Mouse (Mus musculus): ENCODE results near the gene Ebf3. TPM values are rescaled to one million over a fixed set of nuclear protein-coding genes. Genes with fewer than 3 reads are reported as not detected.

Gene Ebf3
- polyA plus RNA-seq (2017; shearing (Covaris generic)), result under 1 TPM; 0.76 to 0.94 TPM

DNA sequence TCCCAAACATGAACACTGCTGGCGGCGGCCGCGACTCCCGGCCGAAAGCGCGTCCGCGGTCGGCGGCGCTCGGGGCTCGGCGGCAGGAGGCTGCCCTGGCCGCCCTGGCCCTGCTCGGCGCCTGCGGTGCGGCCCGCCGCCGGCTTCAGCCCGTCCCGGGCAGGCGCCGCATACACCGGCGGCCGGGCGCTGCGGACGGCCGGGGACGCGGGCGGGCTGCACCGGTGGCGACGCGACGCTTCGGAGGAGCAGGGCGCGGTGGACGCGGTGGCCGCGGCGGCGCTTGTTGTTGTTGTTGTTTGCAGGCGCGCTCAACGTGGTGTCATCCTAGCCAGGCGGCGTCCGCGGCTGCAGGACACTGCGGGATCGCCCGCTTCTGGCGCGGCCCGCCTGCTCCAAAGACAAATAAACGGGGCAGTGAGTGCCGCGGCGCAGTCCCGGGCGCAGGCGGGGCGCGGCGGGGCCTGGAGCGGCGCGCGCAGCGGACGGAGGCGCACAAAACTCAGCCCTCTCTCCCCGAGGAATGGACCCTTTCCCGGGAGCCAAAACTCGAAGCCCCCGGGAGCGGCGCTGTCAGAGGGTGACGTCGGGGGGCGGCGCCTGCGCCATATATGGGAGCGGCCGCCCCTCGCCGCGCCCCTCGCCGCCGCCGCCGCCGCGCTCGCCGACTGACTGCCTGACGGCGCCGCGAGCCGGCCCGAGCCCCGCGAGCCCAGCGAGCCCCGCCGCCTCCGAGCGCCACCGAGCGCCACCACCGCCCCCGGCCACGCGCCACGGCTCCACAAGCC, at the start of gene Ebf3:
Ebf3 (minus strand) TSS at position 542 of the 788 bp plus-strand sequence.

Other genes starting within 250 kb of the Ebf3 start
- gene 9430038I01Rik, start 96.3 kb upstream of the Ebf3 start, polyA plus RNA-seq (2017; shearing (Covaris generic)), result 10 to 100 TPM; 12.9 to 20.6 TPM
- gene Glrx3, start 123.2 kb upstream of the Ebf3 start, polyA plus RNA-seq (2017; shearing (Covaris generic)), result 10 to 100 TPM; 98.4 to 98.5 TPM

All from inflammation-experienced regulatory T-cells (primary cell).